Mouse (Mus musculus) thymus, postnatal 25 days (tissue): ENCODE measurements at regions not wholly inside any gene's neighbourhood (a gene's known extent, or its start where the extent isn't known, plus 50 kb on each side); places are given as distances from the start of the nearest gene placed in this dataset.

Source experiments
- DNase-seq: peaks from one replicate; pipeline ENCODE4 v3.0.0; 2022

- no peak for DNase-seq
Measured at GRCm38 (mm10) chr13:110450526-110450925, 55.7 kb downstream of the Plk2 start.

GRCm38 (mm10) chr13:110452009-110452525 is 57.2 kb downstream of the Plk2 start:
- DNase-seq: no peak

- no peak for DNase-seq
Measured at GRCm38 (mm10) chr13:110455085-110455484, 60.2 kb downstream of the Plk2 start.

- no peak for DNase-seq
Measured at GRCm38 (mm10) chr13:110455569-110456196, 60.8 kb downstream of the Plk2 start.

GRCm38 (mm10) chr13:110458701-110459100 is 63.9 kb downstream of the Plk2 start:
- no peak for DNase-seq

- DNase-seq: no peak
Measured at GRCm38 (mm10) chr13:110461581-110461980, 66.7 kb downstream of the Plk2 start.

GRCm38 (mm10) chr13:110471526-110471925 is 76.7 kb downstream of the Plk2 start:
- no peak for DNase-seq

GRCm38 (mm10) chr13:110477709-110478108 is 82.9 kb downstream of the Plk2 start:
- DNase-seq: no peak

- DNase-seq: no peak
Measured at GRCm38 (mm10) chr13:110484358-110484940, 89.6 kb downstream of the Plk2 start.

GRCm38 (mm10) chr13:110485515-110485914 is 90.7 kb downstream of the Plk2 start:
- DNase-seq: no peak

- no peak for DNase-seq
Measured at GRCm38 (mm10) chr13:110490166-110490565, 95.3 kb downstream of the Plk2 start.

- DNase-seq: no peak
Measured at GRCm38 (mm10) chr13:110492296-110493001, 97.6 kb downstream of the Plk2 start.

- DNase-seq: no peak
Measured at GRCm38 (mm10) chr13:110493002-110493552, 98.2 kb downstream of the Plk2 start.

- DNase-seq: no peak
Measured at GRCm38 (mm10) chr13:110497461-110497860, 102.6 kb downstream of the Plk2 start.

GRCm38 (mm10) chr13:110507814-110508362 is 113.0 kb downstream of the Plk2 start:
- no peak for DNase-seq

- DNase-seq: no peak
Measured at GRCm38 (mm10) chr13:110517986-110518385, 123.1 kb downstream of the Plk2 start.

GRCm38 (mm10) chr13:110522974-110523373 is 128.1 kb downstream of the Plk2 start:
- DNase-seq: no peak

- no peak for DNase-seq
Measured at GRCm38 (mm10) chr13:110527681-110528080, 132.8 kb downstream of the Plk2 start.

GRCm38 (mm10) chr13:110529624-110530023 is 134.8 kb downstream of the Plk2 start:
- DNase-seq: no peak

- DNase-seq: peak; percentile 3
Measured at GRCm38 (mm10) chr13:110534320-110534764, 139.5 kb downstream of the Plk2 start.

GRCm38 (mm10) chr13:110535785-110536184 is 140.9 kb downstream of the Plk2 start:
- DNase-seq: no peak

- DNase-seq: no peak
Measured at GRCm38 (mm10) chr13:110537960-110538463, 143.2 kb downstream of the Plk2 start.
